Mouse (Mus musculus): ENCODE measurements around the gene Ccdc182. TPM values are rescaled to one million over a fixed set of nuclear protein-coding genes. Genes with fewer than 3 reads are reported as not detected.

Ccdc182 gene
- polyA plus RNA-seq (2012; rRNA removed): not detected in 2 replicates

GRCm38 (mm10) chr11:88293631-88294393, at the start of gene Ccdc182:
Ccdc182 (plus strand) TSS chr11:88294058.
- TF ChIP-seq CTCF (IDR thresholded peaks at IDR 0.05; ENCODE audit: extremely low read depth, insufficient read depth, low read length) (no peak), POLR2A (IDR thresholded peaks at IDR 0.05; ENCODE audit: extremely low read depth, insufficient read depth, low read length) (no peak)
- H3K4me3 ChIP-seq (ENCODE audit: insufficient read depth, low read length): no peak within 1 kb of the TSS
- no peaks in the 10 kb centered on the region for H3K4me1 ChIP-seq (ENCODE audit: control insufficient read depth, insufficient read depth, low read length)
- no peak within 1 kb of the TSS for H3K27ac ChIP-seq (ENCODE audit: insufficient read depth, low read length)

- TF ChIP-seq POLR2A (IDR thresholded peaks at IDR 0.05; ENCODE audit: extremely low read depth, insufficient read depth, low read length) (no peak), CTCF (IDR thresholded peaks at IDR 0.05; ENCODE audit: extremely low read depth, insufficient read depth, low read length) (no peak)
- Histone ChIP-seq H3K27ac (ENCODE audit: insufficient read depth, low read length) (no peak overlapping the region), H3K4me1 (ENCODE audit: control insufficient read depth, insufficient read depth, low read length) (peaks cover 2% of the 10 kb centered on the region; the same call in 1 of the 2 replicates), H3K4me3 (ENCODE audit: insufficient read depth, low read length) (no peak overlapping the region)
These were observed 48.2 kb upstream of the Ccdc182 start for GRCm38 (mm10) chr11:88245581-88246170.

DNA sequence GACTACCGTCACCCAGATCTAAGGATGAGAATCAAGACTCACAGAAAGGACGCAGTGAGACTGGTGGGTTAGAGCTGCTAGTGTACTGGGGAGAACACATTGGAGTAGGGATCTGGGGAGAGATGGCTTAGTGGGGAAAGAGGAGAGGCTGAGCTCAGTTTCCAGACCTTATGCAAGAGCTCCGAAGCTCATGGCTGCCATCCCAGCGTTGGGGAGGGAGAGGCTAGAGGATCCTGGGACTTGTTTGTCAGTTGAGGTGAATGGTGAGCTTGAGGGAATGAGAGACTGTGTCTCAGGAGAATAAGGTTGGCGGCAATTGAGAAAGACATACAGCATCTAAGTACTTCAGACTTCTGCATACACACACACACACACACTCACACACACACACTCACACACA, 45.2 kb upstream of the Ccdc182 start:
- no peak for TF ChIP-seq CTCF (IDR thresholded peaks at IDR 0.05; ENCODE audit: extremely low read depth, insufficient read depth, low read length)
- TF ChIP-seq POLR2A (IDR thresholded peaks at IDR 0.05; ENCODE audit: extremely low read depth, insufficient read depth, low read length): no peak
- peaks cover 2% of the 10 kb centered on the region; the same call in 1 of the 2 replicates for H3K4me1 ChIP-seq (ENCODE audit: control insufficient read depth, insufficient read depth, low read length)

DNA sequence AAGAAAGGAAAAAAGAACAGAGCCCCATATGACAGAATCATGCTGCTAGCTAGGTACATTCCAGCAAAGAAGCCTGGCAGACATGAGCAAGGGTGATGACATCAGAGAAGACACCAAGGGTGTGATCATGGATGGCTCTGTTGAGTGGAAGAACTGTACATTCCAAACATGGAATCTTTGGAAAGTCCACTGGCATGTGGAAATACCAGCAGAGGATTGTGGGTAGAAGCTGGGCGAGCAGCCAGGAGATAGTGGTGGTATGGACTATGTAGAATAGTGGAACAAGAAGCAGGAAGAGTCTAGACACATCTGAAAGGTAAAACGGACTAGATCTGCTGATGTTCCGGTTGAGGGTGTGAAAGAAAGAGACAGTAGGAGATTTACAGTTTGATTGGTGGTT, 43.3 kb upstream of the Ccdc182 start:
- Histone ChIP-seq H3K4me1 (ENCODE audit: control insufficient read depth, insufficient read depth, low read length) (peaks cover under 1% of the 10 kb centered on the region; the same call in 1 of the 2 replicates), H3K27ac (ENCODE audit: insufficient read depth, low read length) (no peak overlapping the region), H3K4me3 (ENCODE audit: insufficient read depth, low read length) (no peak overlapping the region)
- TF ChIP-seq CTCF (IDR thresholded peaks at IDR 0.05; ENCODE audit: extremely low read depth, insufficient read depth, low read length) (no peak), POLR2A (IDR thresholded peaks at IDR 0.05; ENCODE audit: extremely low read depth, insufficient read depth, low read length) (no peak)

More for the DNA sequence above, 45.2 kb upstream of the Ccdc182 start:
- H3K4me3 ChIP-seq (ENCODE audit: insufficient read depth, low read length): no peak overlapping the region
- H3K27ac ChIP-seq (ENCODE audit: insufficient read depth, low read length): no peak overlapping the region

DNA sequence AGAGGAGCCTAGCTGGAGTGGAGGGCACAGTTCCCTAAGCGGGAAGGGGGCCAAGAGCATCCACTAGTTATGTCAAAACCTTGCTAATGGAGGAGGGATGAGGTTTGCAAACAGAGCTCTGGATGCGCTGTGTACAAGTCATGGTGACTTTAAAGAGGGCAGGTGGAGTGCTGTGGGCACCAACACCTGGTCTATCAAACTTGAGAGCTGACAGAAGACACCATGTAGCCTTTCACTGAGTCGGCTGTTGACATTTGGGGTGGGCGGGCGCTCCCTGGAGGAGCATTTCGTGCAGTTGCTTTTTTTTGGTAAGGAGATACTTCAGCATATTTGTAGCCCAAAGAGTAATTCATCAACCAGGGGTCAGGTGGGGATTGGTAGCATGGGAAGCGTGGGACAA, 42.6 kb upstream of the Ccdc182 start:
- Histone ChIP-seq H3K27ac (ENCODE audit: insufficient read depth, low read length) (no peak overlapping the region), H3K4me3 (ENCODE audit: insufficient read depth, low read length) (no peak overlapping the region), H3K4me1 (ENCODE audit: control insufficient read depth, insufficient read depth, low read length) (no peaks in the 10 kb centered on the region)
- TF ChIP-seq CTCF (IDR thresholded peaks at IDR 0.05; ENCODE audit: extremely low read depth, insufficient read depth, low read length) (no peak), POLR2A (IDR thresholded peaks at IDR 0.05; ENCODE audit: extremely low read depth, insufficient read depth, low read length) (no peak)

GRCm38 (mm10) chr11:88251972-88252766, 41.7 kb upstream of the Ccdc182 start:
- Histone ChIP-seq H3K4me1 (ENCODE audit: control insufficient read depth, insufficient read depth, low read length) (no peaks in the 10 kb centered on the region), H3K4me3 (ENCODE audit: insufficient read depth, low read length) (no peak overlapping the region), H3K27ac (ENCODE audit: insufficient read depth, low read length) (no peak overlapping the region)
- TF ChIP-seq POLR2A (IDR thresholded peaks at IDR 0.05; ENCODE audit: extremely low read depth, insufficient read depth, low read length) (no peak), CTCF (IDR thresholded peaks at IDR 0.05; ENCODE audit: extremely low read depth, insufficient read depth, low read length) (peak; percentile 94)

DNA sequence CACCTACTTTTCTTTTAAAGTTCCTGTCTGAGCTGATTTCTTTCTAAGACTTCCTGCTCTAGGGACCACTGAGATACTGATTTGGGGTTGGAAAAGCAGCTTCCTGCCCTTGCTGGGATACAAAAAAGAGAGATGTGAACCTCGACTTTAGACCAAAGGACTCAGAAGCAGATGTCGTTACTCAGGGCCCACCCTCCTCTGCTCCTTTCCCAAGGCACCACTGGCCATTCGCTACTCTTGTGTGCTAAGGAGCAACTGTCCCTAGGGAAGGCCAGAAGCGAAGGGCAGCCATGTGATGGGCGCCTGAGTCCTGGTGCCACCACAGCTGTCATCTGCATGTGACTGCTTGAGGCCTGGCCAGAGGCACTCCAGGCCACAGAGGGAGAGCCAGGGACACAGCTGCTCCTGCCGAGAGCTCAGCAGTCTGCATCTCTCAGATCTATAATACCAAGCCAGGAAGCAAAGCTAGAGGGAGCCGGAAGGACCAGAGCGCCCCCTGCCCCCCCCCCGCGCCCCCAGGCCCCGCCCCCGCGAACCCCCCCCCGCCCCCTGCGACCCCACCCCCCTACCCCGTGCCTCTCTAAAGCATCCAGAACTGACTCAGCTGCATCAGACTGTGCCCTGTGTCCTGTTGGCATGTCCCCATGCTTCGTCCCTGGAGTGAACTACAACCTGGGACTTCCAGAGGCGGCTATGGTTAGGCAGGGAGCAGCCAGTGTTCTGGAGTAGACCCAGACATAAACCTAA, 40.9 kb upstream of the Ccdc182 start:
- TF ChIP-seq CTCF (IDR thresholded peaks at IDR 0.05; ENCODE audit: extremely low read depth, insufficient read depth, low read length) (no peak), POLR2A (IDR thresholded peaks at IDR 0.05; ENCODE audit: extremely low read depth, insufficient read depth, low read length) (no peak)
- Histone ChIP-seq H3K4me1 (ENCODE audit: control insufficient read depth, insufficient read depth, low read length) (no peaks in the 10 kb centered on the region), H3K4me3 (ENCODE audit: insufficient read depth, low read length) (no peak overlapping the region), H3K27ac (ENCODE audit: insufficient read depth, low read length) (no peak overlapping the region)

DNA sequence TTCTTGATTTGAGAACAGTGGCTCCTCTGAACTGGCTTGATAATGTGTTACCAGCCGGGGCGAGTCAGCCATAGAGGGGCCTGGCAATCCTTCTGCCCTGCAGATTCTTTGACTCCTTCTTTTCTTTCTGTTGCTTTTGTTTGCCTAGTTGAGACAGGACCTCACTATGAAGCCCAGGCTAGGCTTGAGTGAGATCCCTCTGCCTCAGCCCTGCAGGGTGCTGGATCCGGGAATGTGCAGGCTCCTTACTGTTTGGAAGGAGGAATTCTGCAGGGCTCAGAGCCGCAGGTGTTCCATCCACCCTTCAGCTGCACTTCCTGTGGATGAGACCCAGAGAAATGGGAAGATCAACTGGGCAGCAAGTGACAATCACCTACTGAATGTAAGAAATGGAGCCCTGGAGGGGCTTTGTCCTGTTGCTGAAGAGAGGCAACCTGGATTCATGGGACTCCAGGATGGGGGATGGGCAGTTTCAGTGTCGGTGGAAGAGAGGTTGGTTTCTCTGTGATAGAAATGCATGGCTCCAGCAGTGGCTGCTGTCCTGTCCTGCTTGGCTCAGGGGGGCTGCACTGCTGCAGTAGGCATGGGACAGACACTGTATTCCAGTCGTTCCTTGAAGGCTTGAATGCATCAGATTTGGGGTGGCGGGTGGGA, 40.2 kb upstream of the Ccdc182 start:
- TF ChIP-seq POLR2A (IDR thresholded peaks at IDR 0.05; ENCODE audit: extremely low read depth, insufficient read depth, low read length) (no peak), CTCF (IDR thresholded peaks at IDR 0.05; ENCODE audit: extremely low read depth, insufficient read depth, low read length) (no peak)
- Histone ChIP-seq H3K27ac (ENCODE audit: insufficient read depth, low read length) (no peak overlapping the region), H3K4me1 (ENCODE audit: control insufficient read depth, insufficient read depth, low read length) (no peaks in the 10 kb centered on the region)

More for the DNA sequence above, 40.2 kb upstream of the Ccdc182 start:
- H3K4me3 ChIP-seq (ENCODE audit: insufficient read depth, low read length): no peak overlapping the region

Data from cortical plate, adult 2 months (tissue).